Mouse (Mus musculus): Measurements from ENCODE around the gene Samd14. TPM values are rescaled to one million over a fixed set of nuclear protein-coding genes. Genes with fewer than 3 reads are reported as not detected.
"Not testable (repeated sequence)": the region's sequence is repeated elsewhere in the genome, so short reads cannot be mapped to it uniquely, and the experiment has no call there.

The Samd14 gene
- total RNA-seq (2021) = 10 to 100 TPM; 25.8 to 33.7 TPM
- long read RNA-seq, experiment 1, transcript Samd14-201 (10 exons, 3,318 nt) = major isoform, 25 of 44 reads
- long read RNA-seq, experiment 1, partial matches to known transcripts = 8 of 44 reads
- long read RNA-seq, experiment 1, other reads (novel, unspliced or antisense) = 11 of 44 reads
- long read RNA-seq, experiment 2, transcript Samd14-201 (10 exons, 3,318 nt) = major isoform, 15 of 34 reads
- long read RNA-seq, experiment 2, partial matches to known transcripts = 13 of 34 reads
- long read RNA-seq, experiment 2, other reads (novel, unspliced or antisense) = 6 of 34 reads

DNA sequence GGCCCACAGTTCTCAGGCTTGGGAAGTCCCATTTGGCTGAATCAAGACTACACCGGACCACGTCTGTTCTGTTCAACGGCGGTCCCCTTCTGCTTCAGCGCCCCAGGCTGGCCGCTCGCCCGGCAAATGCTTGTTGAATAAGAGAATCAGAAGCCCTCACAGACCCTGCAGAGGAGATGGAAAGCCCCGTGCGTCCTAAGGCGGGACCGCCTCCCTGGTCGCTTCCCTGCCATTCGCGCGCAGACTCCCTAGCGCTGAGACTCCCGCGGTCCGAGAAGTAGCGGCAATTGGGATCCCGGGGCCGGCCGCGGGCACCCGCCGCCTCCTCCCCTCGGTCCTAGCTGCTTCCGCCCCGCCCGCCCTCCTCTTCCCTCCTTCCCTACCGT lies at the start of gene Samd14:
Gene Samd14 (plus strand): TSS at position 251 of the 386 bp plus-strand sequence.
- DNase-seq (ENCODE audit: low spot score in 2 of 2) = peak in 1 of 2 experiments; percentile 40

- no peak for DNase-seq (ENCODE audit: low spot score in 2 of 2)
Observed at GRCm38 (mm10) chr11:94962534-94963101, 47.1 kb upstream of the Samd14 start.

GRCm38 (mm10) chr11:94967419-94967818 lies 42.3 kb upstream of the Samd14 start, which contains the start of gene Hils1:
Gene Hils1, plus strand, starts transcription at chr11:94967593.
- no peak for DNase-seq (ENCODE audit: low spot score in 2 of 2)

DNA sequence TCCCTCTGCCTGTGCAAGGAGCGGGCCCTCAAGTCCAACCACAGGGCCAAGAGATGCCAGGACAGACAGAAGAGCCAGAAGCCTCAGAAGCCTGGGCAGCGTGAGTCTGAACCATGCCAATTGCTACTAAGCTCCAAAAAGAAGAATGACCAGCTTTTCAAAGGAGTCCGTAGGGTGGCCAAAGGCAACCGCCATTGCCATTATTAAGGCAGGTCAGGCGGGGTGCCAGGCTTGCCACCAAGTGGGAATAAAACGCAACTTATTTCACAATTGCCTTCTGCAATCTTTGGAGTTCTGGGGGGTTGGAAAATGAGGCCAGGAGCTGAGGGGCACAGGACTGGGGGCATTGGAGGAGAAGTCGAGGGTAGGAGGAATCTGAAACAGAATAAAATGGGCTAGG lies 41.5 kb upstream of the Samd14 start:
- DNase-seq (ENCODE audit: low spot score in 2 of 2) = no peak

- DNase-seq (ENCODE audit: low spot score in 2 of 2) = not testable (repeated sequence)
Observed at GRCm38 (mm10) chr11:94969709-94970108, 40.0 kb upstream of the Samd14 start.

DNA sequence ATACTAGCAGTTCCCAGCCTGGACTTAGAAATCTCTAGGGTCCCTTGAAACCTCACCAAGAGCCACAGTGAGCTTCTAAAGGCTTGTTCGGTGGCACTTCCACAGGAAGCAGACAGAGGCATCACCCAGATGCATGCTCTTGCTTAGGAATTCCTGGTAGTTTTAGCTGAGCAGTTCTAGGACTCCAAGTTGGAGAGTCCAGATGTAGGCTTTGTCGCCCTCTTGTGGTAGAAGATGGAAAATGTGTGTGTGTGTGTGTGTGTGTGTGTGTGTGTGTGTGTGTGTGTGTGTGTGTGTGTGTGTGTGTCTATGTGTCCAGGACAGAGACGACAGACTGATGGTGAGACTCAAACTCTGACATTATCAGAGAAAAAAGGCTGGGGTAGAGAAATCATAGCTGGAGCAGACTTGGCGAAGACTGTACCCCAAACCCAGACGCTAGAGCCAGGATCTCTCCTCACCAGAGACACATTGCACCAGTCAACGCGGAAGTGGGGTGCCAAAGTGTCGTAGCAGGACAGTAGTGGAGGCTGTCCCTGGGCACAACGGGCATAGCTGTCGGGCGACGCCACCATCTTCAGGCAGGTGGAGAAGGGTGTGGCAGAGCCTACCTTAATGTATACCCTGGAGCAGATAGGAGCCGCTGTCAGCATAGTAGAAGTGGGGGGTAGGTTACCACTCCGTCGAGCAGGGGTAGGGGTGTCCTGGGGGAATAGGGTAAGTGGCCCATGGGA lies 39.3 kb upstream of the Samd14 start:
- peak; percentile 64 to 74 for DNase-seq (ENCODE audit: low spot score in 2 of 2)

DNA sequence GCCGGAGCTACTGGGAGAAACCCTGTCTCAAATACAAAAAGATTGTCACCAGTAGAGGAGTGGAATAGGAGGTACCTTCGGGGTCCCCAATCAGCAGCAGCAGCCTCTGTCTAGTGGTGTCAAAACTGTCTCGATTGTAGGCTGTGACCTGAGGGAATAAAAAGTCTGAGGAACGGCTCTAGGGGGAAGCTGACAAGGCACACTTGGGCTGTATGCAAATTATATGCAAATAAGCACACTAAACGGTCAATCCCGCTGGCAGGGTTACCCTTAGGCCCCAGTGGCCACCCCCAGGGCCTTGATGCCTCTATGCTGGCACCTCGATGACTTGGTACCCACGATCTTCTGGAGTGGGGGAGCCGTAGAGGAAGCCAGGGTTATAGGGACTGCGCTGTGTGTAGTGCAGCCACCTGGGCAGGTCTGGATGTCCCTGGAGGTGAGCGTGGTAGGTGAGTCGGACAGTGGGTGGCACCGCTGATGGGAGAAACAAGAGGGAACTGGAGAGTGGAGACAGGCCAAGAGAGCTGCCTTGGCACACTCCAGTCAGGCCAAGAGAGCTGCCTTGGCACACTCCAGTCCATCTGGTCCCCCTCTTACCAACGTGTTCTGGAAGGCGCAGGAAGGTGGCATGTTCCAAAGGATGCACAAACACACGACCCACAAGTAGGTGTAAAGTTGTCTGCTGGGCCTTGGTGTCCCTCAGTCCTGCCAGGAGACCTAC lies 37.6 kb upstream of the Samd14 start:
- DNase-seq (ENCODE audit: low spot score in 2 of 2) = no peak

DNA sequence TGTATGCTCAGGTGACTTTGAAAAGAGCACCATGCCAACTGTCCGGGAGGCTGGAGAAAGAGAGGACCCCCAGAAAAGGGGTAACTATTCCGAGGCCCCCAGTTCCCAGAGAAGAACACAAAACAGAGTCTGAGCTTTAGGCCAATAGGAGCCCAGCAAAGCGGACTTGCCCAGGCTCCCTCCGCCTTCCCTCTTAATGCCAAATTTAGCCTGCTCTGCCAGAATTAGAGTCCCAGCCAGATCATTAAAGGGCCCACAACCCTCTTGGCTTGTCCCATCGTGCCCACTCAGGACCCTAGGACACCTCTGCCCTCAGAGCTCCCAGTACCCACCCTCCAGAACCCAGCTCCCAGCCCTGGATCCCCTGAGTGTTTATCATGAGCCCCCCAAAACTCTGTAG lies 36.8 kb upstream of the Samd14 start:
- DNase-seq (ENCODE audit: low spot score in 2 of 2) = no peak

DNA sequence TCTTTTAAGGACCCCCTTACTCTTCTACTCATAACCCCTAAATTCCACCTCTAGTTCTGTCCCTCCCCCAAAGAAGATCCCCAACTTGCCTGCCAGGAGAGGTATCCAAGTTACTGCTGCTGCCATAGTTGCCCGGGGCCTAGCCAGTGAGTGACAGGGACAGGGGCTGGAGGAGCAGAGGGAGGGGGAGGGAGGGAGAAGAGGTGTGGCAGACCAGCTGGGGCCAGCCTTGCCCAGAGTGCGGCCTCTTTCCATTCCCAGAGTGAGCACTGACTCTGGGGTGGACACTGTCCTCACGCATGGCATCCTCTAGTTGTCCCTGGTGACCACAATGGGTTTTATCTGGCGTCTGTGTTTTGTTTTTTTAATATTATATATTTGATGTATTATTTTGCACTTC lies 36.4 kb upstream of the Samd14 start:
- DNase-seq (ENCODE audit: low spot score in 2 of 2) = no peak

- no peak for DNase-seq (ENCODE audit: low spot score in 2 of 2)
Observed at GRCm38 (mm10) chr11:94974951-94975350, 34.7 kb upstream of the Samd14 start.

GRCm38 (mm10) chr11:94976199-94976598 lies 33.5 kb upstream of the Samd14 start, which contains the start of gene Sgca:
Gene Sgca, minus strand, starts transcription at chr11:94976327.
- no peak for DNase-seq (ENCODE audit: low spot score in 2 of 2)

DNA sequence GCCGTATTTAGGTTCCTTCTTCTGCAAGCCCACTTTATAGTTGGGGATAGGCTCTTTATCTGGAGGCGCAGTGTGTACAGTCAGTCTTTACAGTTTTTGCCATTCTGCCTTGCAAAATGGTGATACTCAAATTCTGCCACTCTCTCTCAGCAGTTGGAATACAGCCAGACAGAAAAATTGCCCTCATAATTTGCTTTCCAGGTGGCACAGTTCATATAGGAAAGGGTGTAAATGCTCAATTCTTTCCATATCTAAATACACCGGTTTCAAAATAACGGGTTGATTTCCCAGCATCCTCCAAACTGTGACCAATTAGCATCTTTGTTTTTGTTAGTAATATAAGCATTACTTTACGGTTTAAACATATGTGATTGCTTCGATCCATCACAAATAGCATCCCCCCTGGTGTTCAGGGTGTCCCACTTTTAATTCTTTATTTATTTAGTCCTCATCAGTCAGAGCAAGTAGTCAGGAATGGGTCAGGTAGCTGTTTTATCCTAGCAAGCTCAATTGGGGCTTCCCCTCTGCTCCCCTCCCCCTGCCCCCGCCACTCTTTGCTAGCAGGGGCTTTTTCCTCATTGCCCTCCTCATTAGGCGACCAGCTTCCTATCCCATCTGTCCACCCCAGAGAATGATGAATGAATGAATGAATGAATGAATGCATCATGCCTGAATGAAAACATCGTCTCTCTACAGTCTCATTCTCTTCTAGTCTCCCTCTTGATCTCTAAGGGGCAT lies 31.3 kb upstream of the Samd14 start:
- DNase-seq (ENCODE audit: low spot score in 2 of 2) = no peak

GRCm38 (mm10) chr11:94978947-94979346 lies 30.7 kb upstream of the Samd14 start:
- DNase-seq (ENCODE audit: low spot score in 2 of 2) = peak; percentile 98 to 99

DNA sequence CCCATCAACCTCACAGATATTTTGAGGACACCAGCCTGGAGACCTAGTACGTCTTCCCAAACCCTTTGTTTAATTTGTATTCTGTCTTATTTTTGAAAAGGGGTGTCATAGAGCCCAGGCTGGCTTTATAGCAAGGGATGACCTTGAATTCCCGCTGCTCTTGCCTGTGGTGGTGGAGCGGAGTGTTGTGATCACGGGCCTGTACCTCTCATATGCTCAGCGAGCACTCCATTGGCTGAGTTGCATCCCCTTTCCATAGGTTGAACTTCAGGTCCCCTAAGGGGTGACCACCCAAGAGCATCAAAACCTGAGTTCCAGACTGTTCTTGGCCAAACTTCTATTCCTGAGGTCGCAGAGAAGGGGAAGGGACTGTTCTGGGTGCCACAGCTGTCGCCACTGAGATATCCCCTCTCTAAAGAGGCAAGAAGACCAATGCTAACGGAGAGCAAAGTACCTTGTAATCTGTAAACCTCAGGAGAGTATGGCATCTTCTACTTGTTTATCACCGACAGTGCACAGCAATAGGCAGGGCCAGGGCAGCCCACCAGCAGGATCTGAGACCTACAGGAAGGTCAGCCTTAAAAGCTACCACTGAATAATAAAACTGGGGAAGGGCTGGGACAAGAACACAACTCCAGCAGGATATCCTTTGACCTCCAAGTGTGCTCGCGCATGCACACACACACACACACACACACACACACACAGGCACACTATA lies 30.1 kb upstream of the Samd14 start:
- no peak for DNase-seq (ENCODE audit: low spot score in 2 of 2)

- DNase-seq (ENCODE audit: low spot score in 2 of 2) = no peak
Observed at GRCm38 (mm10) chr11:94985140-94985539, 24.5 kb upstream of the Samd14 start.

GRCm38 (mm10) chr11:94985822-94986221 lies 23.9 kb upstream of the Samd14 start:
- no peak for DNase-seq (ENCODE audit: low spot score in 2 of 2)

DNA sequence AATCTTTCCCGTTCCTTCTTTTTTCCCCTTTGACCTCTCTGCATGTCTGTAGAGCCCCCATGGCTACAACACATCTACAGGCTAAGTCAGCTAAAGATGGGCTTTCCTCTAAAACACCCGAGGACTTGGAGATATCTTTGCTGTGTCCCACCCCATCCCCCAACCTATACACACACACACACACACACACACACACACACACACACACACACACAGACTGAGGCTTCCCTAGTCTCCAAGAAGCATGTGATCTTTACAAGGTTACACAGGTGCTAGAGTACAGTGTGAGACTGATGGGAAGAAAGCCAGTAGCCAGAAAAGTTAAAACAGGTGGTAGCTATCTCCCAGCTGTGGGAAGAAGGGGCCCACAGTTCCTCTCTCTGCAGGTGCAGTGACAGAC lies 23.2 kb upstream of the Samd14 start:
- DNase-seq (ENCODE audit: low spot score in 2 of 2) = no peak

- no peak for DNase-seq (ENCODE audit: low spot score in 2 of 2)
Observed at GRCm38 (mm10) chr11:94987341-94987740, 22.3 kb upstream of the Samd14 start.

GRCm38 (mm10) chr11:94987851-94988250 lies 21.8 kb upstream of the Samd14 start:
- no peak for DNase-seq (ENCODE audit: low spot score in 2 of 2)

Measured in left cerebral cortex, adult 18-20 months (tissue).